ENCODE assay signal across 9 mouse cellular contexts in the genomic region with DNA sequence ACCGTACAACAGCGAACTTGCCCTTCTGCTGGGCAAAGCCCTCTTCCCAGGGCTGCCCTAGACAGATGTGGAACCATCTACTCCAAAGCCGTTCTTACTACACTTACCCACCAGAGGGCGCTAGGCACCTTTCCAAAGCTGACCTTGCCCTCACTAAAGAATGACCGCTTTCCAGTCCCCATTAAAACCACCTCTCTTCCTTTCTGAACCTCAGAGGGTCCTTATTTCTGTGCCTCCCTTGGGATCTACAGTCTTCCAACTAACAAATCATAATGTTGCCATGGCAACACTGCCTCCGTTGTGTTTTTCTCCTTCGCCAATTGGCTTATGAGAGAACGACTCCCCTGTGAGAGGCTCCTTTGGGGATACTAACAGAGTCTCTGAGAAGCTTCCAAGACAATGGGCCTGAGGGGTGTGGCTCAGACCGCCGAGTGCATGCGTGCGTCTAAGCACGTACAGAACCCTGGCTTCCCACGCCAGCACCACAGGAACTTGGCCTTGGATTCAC. TPM values are rescaled to one million over a fixed set of nuclear protein-coding genes. Genes with fewer than 3 reads are reported as not detected.
DNase-seq lines count a peak whose midpoint lies in the region; ATAC-seq and TF ChIP-seq lines count a peak whose summit lies in the region.
"Had no signal": no experiment of that assay in that cellular context is flagged by ENCODE, and none has a peak within 500 bp of the region (broad histone marks: within the 10 kb centered on the region; RNA-seq: fewer than 3 reads in every experiment).

No protein-coding gene starts in this region.

- H3K27ac ChIP-seq in forebrain, embryonic 13.5 days = peak overlapping the region; percentile 75
- H3K27ac ChIP-seq: limb, embryonic 15.5 days had no signal

- H3K4me2 ChIP-seq in forebrain, embryonic 13.5 days = peak overlapping the region; percentile 36
- H3K4me2 ChIP-seq: limb, embryonic 15.5 days had no signal

- H3K4me3 ChIP-seq in forebrain, embryonic 13.5 days = no peak overlapping the region
- no peak overlapping the region for H3K4me3 ChIP-seq in lung, adult 2 months (replicated peaks; ENCODE audit: extremely low read depth, low read depth, low read length)
- H3K4me3 ChIP-seq: limb, embryonic 15.5 days had no signal

- TF ChIP-seq POLR2A in lung, adult 2 months (IDR thresholded peaks at IDR 0.05; ENCODE audit: borderline replicate concordance, extremely low read depth, low read depth, low read length) = no peak

- TF ChIP-seq CTCF in lung, adult 2 months (IDR thresholded peaks at IDR 0.05; ENCODE audit: insufficient read depth, low read length) = peak; percentile 86

- no peaks in the 10 kb centered on the region for H3K9me3 ChIP-seq in forebrain, embryonic 13.5 days (replicated peaks)
- H3K9me3 ChIP-seq: limb, embryonic 15.5 days had no signal

- no peaks in the 10 kb centered on the region for H3K27me3 ChIP-seq in forebrain, embryonic 13.5 days
- H3K27me3 ChIP-seq: limb, embryonic 15.5 days had no signal

- 8% methylated on average over 14 of the region's 14 CpGs for WGBS in forebrain, embryonic 13.5 days
- 10% methylated on average over 14 of the region's 14 CpGs for WGBS in lung, adult 2 months

- peaks cover 15% of the 10 kb centered on the region for H3K4me1 ChIP-seq in forebrain, embryonic 13.5 days
- no peaks in the 10 kb centered on the region for H3K4me1 ChIP-seq in lung, adult 2 months (ENCODE audit: control insufficient read depth, insufficient read depth, low read length)

- no peak overlapping the region for H3K9ac ChIP-seq in forebrain, embryonic 13.5 days
- H3K9ac ChIP-seq: limb, embryonic 15.5 days had no signal

- H3K36me3 ChIP-seq in forebrain, embryonic 13.5 days (ENCODE audit: poor library complexity, severe bottlenecking) = no peaks in the 10 kb centered on the region
- H3K36me3 ChIP-seq: limb, embryonic 15.5 days had no signal

- peak; percentile 77; the same call in 1 of the 2 replicates for ATAC-seq in forebrain, embryonic 13.5 days
- peak; percentile 84 for ATAC-seq in neutrophil, adult 5-6 weeks (ENCODE audit: extremely low read depth, insufficient number of reproducible peaks, low FRiP score, poor library complexity, severe bottlenecking)

- intact Hi-C loops in heart, postnatal 14 days (cut with DNase I) = loop anchor here (2.0 kb wide), 1 partner anchor 164 kb away; a partner anchor contains a TSS

- DNase-seq in ES-CJ7 (ENCODE audit: low read depth, low spot score) = peak; percentile 89
- peak; percentile 73 for DNase-seq in c-Kit-positive CD71-positive TER-119-positive erythroid progenitor cells, embryonic 14.5 days (ENCODE audit: low spot score)
- peak; percentile 82 to 86 for DNase-seq in heart, postnatal 14 days
- peak; percentile 84 to 88 for DNase-seq in kidney, postnatal 4 days
- DNase-seq in lung, adult 2 months = peak; percentile 63
- DNase-seq in thymus, postnatal 14 days = peak; percentile 77

RNA-seq across cellular contexts. Expression of a gene that starts 6.7 kb away (rescaled TPM):
- polyA plus RNA-seq in forebrain, embryonic 13.5 days (2015; fragmentation: Nextera tagmentation; extraction: Ambion mirVana) = 3.6 and 4.4 TPM in 2 replicates
- total RNA-seq in heart, postnatal 14 days (2021) = 10 to 100 TPM; 19.4 to 20.4 TPM
- polyA plus RNA-seq in lung, adult 2 months (2012; rRNA removed) = 24.4 and 26.8 TPM in 2 replicates
- 69.9 and 79.3 TPM in 2 replicates for total RNA-seq in neutrophil, adult 5-6 weeks (2017)

RNA-seq across cellular contexts. Expression of a gene that starts 26.4 kb away (rescaled TPM):
- not detected in 2 replicates for polyA plus RNA-seq in forebrain, embryonic 13.5 days (2015; fragmentation: Nextera tagmentation; extraction: Ambion mirVana)
- not detected for total RNA-seq in heart, postnatal 14 days (2021)
- 4.3 TPM in 1 of 2 replicates, not detected in the other for polyA plus RNA-seq in lung, adult 2 months (2012; rRNA removed)
- total RNA-seq in neutrophil, adult 5-6 weeks (2017) = not detected in 2 replicates
- polyA plus RNA-seq: limb, embryonic 15.5 days had no signal

RNA-seq across cellular contexts. Expression of a gene that starts 50.7 kb away (rescaled TPM):
- 0.14 and 0.21 TPM in 2 replicates for polyA plus RNA-seq in forebrain, embryonic 13.5 days (2015; fragmentation: Nextera tagmentation; extraction: Ambion mirVana)
- total RNA-seq in heart, postnatal 14 days (2021) = 10 to 100 TPM; 12.5 TPM
- polyA plus RNA-seq in lung, adult 2 months (2012; rRNA removed) = 19.8 and 22.0 TPM in 2 replicates
- not detected in 2 replicates for total RNA-seq in neutrophil, adult 5-6 weeks (2017)

Comparison
In these comparisons a context has a peak if more than half of its experiments do, and no peak if none do; other contexts are left out.
1. RNA of a gene that starts 50.7 kb away (total RNA-seq): 12.5 TPM in heart, postnatal 14 days; not detected in neutrophil, adult 5-6 weeks; every median in the first group is over 10 times any median in the second.
2. Peak in every context shown above with its lines, with median percentiles within 50 percentile points of each other: DNase-seq.